Mouse (Mus musculus) c-Kit-negative CD71-positive TER-119-positive erythroid progenitor cells, embryonic 14.5 days (primary cell): Measurements from ENCODE around the gene Sync.
A peak's percentile ranks its signal among the peaks of the same experiment; 100 is the strongest.

Experiments used
- DNase-seq: peaks from one replicate; pipeline ENCODE4 v3.0.0-alpha.2; 2013; ENCODE audit warnings: low read depth, low spot score

Gene Sync

GRCm38 (mm10) chr4:129261196-129261595 lies 26.2 kb upstream of the Sync start, which contains the start of gene C77080:
C77080 (minus strand) TSS chr4:129261404.
- DNase-seq, result no peak

DNA sequence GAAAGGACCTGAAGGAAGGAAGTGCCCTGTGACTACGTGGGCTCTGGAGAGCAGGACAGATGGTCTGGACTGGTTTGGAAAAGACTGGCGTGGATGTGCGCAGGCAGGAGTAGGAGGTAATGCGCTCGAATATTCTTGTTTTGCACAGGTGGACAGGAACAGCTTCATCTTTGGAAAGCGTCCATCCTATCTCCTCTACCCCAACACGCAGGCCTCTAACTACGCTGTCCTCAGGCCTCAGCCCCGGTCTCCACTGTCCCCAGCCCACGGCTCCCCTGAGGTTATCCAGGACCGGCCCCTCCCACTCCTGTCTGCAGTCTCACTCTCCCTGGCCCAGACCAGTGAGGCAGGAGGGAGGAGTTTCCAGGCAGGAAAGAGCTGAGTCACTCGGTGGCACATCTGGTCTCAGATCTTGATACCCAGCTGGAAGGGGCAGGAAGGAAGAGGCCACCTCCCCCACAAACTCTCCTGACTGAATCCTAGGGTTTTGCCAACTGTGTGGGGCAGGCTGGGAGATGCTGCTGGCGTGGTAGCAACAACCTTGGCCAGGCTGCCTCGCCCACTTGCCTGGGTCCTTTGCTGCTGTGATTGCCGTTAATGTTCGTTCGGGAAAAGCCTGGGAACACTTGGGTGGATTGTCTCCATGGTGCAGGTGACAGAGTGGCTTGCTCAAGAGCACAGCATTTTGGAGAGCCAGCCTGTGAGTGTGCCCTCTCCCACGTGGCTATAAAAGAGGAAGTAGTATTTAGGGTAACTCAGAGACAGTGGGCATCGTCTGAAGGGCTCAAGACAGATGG lies 24.0 kb upstream of the Sync start:
- DNase-seq, result peak; percentile 63

GRCm38 (mm10) chr4:129266191-129266590 lies 21.2 kb upstream of the Sync start:
- no peak for DNase-seq

- no peak for DNase-seq
Observed at GRCm38 (mm10) chr4:129266821-129267220, 20.6 kb upstream of the Sync start.

DNA sequence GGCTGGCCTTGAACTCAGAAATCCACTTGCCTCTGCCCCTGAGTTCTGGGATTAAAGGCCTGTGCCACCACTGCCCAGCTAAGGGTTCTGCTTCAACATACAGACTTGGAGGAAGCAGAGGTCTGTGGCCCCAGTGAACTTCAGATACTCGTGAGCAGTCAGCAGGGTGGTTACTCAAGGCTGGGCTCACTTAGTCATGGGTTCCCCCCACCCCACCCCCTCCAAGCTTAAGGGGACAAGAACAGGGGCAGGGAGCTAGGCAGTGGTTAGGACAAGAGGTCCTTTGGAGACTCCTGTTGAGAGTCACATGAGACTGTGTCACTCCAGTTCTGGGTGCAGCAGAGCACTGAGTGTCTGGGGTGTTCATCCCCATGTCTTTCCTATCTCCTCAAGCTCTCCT lies 18.7 kb upstream of the Sync start:
- no peak for DNase-seq

DNA sequence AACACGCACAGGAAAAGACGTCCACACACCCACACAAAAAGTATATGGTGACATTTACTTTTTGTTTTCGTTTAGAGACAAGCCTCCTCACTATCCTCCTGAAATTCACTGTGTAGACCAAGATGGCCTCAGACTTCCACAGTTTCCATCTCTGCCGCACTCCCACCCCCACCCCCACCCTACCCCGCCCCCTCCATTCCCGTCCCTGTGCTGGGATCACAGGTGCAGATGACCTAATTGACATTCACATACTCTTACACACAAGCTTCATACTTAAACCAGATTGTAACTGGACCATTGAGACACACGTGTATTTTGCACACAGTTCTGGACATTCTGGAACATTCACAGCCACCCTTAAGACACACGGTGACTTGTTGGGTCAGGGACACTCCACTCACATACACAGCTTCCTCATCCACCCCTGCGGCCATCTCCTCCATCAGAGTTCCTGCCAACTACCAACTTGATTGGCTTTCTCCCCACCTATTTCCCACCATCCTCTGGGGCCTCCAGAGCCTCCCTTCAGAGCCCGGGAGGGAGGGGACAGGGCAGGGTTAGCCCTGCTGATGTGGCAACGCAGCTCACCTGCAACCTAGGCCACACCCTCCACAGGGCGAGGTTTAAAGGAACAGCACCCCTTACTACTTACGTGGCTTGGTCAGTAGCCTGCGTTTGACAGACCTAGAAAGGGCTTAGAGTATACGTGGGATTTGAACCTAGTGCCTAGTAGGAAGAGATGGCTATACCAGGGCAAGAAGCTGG lies 15.2 kb upstream of the Sync start:
- DNase-seq, result no peak

GRCm38 (mm10) chr4:129272756-129273046 lies 14.7 kb upstream of the Sync start:
- no peak for DNase-seq

DNA sequence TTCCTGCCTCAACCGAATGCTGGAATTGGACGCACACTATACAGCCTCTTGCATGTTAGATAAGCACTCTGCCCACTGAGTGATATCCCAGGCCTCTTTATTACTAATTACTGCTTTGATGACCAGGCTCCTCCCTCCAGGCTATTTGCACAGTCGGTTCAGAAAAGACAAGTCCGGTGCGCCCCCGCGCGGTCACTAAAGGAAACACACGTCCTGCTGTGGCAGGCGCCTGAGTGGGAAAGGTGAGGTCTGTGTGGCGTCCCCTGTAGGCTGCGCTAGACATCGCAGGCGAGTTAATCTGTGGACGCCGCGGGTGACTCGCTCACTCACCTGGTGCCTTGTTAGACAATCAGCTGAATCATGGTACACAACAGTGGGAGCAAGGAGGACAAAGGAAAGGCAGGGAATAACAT lies 11.0 kb upstream of the Sync start:
- DNase-seq, result peak; percentile 81

- no peak for DNase-seq
Observed at GRCm38 (mm10) chr4:129282786-129283185, 4.6 kb upstream of the Sync start.

DNA sequence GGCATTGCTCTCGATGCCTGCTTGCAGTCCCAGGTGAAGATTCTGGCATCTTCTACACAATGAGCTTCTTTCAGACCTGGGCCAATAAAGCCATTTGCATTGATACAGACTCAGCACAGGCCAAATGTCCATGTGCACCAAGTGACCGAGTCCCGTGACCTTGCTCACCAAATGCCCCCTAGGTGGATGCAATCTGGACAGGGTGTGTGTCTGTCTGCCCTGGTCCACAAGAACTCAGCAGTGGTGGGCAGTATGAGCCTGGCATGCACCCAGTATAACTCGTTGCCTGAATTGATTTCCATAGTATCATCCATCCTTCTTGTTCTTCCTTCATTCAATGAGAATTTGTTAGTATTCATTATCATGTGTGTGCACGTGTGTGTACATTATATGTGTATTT lies 4.2 kb upstream of the Sync start:
- no peak for DNase-seq

DNA sequence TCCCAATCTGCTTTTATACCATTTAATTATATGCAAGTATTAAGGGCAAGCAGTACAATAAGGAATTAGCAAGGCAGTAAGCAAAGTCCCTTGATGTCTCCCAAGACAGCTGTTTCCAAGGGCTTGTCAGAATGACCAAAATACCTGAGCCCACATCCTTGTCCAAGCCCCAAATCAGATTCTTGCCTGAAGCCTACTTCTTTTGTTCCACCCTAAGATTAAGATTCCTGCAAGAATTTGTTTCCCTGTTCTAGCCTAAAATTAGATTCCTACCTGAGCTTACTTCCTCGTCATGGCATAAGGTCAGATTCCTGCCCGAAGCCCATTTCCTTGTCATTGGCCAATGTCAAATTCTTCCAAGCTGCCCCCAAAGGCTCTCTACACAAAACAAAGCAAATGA lies 2.7 kb upstream of the Sync start:
- no peak for DNase-seq

DNA sequence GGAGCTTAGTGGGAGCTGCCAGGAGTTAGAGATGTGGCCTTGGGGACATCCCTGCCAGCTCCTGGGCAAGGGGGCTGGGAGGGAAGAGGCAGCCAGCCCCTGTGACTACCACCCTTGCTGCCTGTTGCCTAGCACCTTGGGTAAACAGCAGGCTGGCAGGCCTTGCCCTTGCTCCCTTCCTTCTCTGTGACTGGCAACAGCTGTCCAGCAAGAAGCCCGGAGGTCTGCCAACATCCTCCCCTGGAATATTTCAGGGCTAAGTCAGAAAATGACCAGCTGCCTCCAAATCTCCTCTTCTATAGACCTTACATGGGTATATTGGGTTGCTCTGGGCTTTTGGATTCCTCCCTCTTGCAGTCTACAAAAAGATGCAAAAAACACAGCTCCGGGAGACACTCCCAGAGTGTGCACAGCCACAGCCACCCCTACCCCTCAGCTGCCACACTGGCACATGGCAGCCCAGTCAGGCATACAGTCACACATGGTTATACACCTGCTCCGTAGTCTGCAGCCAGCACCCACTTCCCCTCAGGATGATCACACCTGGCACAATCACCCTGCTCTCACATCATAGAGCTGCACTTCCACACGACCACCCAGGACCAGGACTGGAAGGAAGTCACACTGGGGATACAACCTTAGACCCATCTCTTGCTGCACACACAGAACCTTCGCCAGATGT lies 1.3 kb upstream of the Sync start:
- no peak for DNase-seq

GRCm38 (mm10) chr4:129286683-129287471 lies 540 bp upstream of the Sync start:
- DNase-seq, result no peak

- no peak for DNase-seq
Observed at GRCm38 (mm10) chr4:129288067-129288466, 650 bp downstream of the Sync start.

DNA sequence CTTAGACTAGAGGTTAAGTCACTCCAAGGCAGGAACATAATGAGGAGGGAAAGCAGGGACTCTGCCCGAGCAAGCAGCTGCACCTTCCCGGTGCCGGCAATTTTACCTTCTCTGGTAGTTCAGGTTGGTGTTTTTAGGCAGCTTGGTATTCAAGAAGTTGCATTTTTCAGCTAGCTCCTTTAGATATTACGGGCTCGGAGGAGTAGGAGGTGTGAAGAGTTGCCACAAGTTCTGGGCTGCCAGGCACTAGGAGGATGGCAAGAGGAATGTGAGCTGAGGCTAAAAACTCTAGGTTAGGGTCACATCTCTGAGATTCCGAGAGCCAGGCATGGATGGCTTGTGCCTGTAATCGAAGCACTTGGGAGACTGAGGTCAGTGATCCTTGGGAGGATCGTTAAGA lies 2.3 kb downstream of the Sync start:
- no peak for DNase-seq

DNA sequence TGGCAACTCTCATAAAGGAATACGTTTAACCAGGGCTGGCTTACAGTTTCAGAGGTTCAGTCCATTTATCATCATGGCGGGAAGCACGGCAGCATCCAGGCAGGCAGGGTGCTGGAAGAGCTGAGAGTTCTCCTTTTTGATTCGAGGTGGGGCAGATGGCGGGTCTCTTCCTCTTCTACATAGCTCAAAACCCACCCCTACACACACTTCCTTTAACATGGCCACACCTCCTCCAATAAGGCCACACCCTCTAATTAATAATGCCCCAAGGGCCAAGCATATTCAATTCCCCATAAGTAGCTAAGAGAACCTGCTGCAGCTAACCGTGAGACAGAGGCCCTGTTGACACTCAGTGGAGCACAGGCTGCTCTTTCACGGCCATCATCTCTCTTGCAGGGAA lies 5.4 kb downstream of the Sync start:
- no peak for DNase-seq

- DNase-seq, result no peak
Observed at GRCm38 (mm10) chr4:129293702-129294101, 6.3 kb downstream of the Sync start.

GRCm38 (mm10) chr4:129295188-129295587 lies 7.8 kb downstream of the Sync start:
- no peak for DNase-seq

- no peak for DNase-seq
Observed at GRCm38 (mm10) chr4:129296066-129296465, 8.6 kb downstream of the Sync start.

GRCm38 (mm10) chr4:129297724-129298123 lies 10.3 kb downstream of the Sync start:
- DNase-seq, result no peak

DNA sequence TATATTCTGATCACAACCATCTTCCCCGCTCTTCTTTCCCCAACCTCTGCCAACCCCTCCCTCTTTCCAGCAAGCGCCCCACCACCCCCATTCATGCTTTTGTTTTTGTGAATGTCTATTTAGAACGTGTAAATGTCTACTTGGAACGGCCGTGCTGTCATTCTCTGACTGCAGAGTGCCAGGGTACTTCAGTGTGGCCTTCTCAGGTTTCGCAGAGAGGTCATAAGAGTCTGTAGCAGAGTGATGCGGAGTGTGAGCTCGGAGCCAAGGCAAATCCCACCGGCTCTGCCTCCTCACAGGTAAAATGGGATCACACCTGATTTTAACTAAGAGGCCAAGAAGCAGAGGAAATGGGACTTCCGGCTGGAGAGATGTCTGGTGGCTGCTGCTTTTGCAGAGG lies 11.7 kb downstream of the Sync start:
- DNase-seq, result no peak

DNA sequence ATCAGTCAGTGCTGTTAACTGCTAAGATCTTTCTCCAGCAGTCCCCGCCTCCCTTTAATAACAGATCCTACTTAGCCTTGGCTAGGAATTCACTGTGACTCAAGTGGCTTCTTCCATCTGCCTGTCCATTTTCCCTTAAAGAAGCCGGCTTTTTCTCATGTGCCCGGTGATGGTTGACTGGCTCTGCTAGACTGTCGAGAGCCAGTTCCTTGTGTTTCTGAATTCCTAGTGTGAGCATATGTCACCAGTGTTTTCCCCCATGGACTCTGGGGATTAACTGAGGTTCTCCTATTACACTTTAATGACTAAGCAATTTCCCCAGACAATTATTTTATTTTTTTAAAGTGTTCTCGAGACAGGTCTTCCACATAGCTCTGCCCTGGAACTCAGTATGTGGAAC lies 16.0 kb downstream of the Sync start:
- no peak for DNase-seq
